Mouse (Mus musculus) liver, adult 2 months (tissue): ENCODE measurements around the gene Wnt2b. TPM values are rescaled to one million over a fixed set of nuclear protein-coding genes. Genes with fewer than 3 reads are reported as not detected.
A peak's percentile ranks its signal among the peaks of the same experiment; 100 is the strongest.

Experiments used
- DNase-seq: peaks from one replicate; pipeline ENCODE4 v3.0.0-alpha.2; 2011; ENCODE audit warnings: low read depth, low spot score; ENCODE audit errors: extremely low read depth
- H3K27ac ChIP-seq: fragments of 200-500 bp; replicated peaks from 2 replicates; pipeline ENCODE4 v1.5.1; 2012; ENCODE audit warnings: low read depth, mild to moderate bottlenecking, control low read depth, inconsistent platforms, low read length; ENCODE audit not compliant: insufficient read depth
- H3K27me3 ChIP-seq: fragments of 200-500 bp; 2 replicates; pipeline ENCODE4 v1.6.1; 2012; ENCODE audit warnings: mild to moderate bottlenecking, moderate library complexity, low read length, inconsistent platforms; ENCODE audit not compliant: control insufficient read depth, insufficient read depth
- H3K36me3 ChIP-seq: fragments of 200-500 bp; 2 replicates; pipeline ENCODE4 v1.6.1; 2012; ENCODE audit warnings: low read length, inconsistent platforms; ENCODE audit not compliant: control insufficient read depth, insufficient read depth
- H3K4me1 ChIP-seq: fragments of 200-500 bp; 2 replicates; pipeline ENCODE4 v1.6.1; 2011; ENCODE audit warnings: low read length; ENCODE audit not compliant: control insufficient read depth, insufficient read depth
- H3K4me3 ChIP-seq: fragments of 200-500 bp; 2 replicates; pipeline ENCODE4 v1.5.1; 2011; ENCODE audit warnings: low read depth, mild to moderate bottlenecking, control low read depth, low read length, moderate library complexity; ENCODE audit not compliant: insufficient read depth
- H3K79me2 ChIP-seq: fragments of 200-500 bp; 2 replicates; pipeline ENCODE4 v1.6.1; 2012; ENCODE audit warnings: inconsistent platforms, mild to moderate bottlenecking, low read length, moderate library complexity; ENCODE audit not compliant: control insufficient read depth, insufficient read depth
- H3K9ac ChIP-seq: fragments of 200-500 bp; 2 replicates; pipeline ENCODE4 v1.6.1; 2012; ENCODE audit warnings: low read depth, mild to moderate bottlenecking, control low read depth, inconsistent platforms, low read length
- CTCF ChIP-seq: fragments of 200-500 bp; IDR thresholded peaks from 2 replicates; pipeline ENCODE4 v1.5.1; 2011; ENCODE audit warnings: low read depth, low read length, control low read depth
- POLR2A ChIP-seq: fragments of 200-500 bp; IDR thresholded peaks from 2 replicates; pipeline ENCODE4 v1.6.1; 2011; ENCODE audit warnings: low read length, control low read depth; ENCODE audit not compliant: insufficient read depth; ENCODE audit errors: extremely low read depth
- WGBS: fragments of 180-500 bp; shearing (Covaris S2); methylation state at CpG from one replicate; pipeline ENCODE4 v1.1.7; 2018; 5-methylcytosine and 5-hydroxymethylcytosine counted together
- polyA plus RNA-seq: library from polyadenylated mRNA; depleted of rRNA; stranded (reverse); fragments of >200 nt; gene quantifications from 2 replicates; pipeline ENCODE4 v1.2.3, GENCODE M21; 2012
- total RNA-seq: library from RNA; depleted of rRNA; stranded (reverse); fragments of >200 nt; gene quantifications from 2 replicates; pipeline ENCODE4 v1.2.3, GENCODE M21; 2014

Gene Wnt2b
- total and polyA plus RNA-seq, 2 experiments = 0.09 to 0.11 TPM

DNA sequence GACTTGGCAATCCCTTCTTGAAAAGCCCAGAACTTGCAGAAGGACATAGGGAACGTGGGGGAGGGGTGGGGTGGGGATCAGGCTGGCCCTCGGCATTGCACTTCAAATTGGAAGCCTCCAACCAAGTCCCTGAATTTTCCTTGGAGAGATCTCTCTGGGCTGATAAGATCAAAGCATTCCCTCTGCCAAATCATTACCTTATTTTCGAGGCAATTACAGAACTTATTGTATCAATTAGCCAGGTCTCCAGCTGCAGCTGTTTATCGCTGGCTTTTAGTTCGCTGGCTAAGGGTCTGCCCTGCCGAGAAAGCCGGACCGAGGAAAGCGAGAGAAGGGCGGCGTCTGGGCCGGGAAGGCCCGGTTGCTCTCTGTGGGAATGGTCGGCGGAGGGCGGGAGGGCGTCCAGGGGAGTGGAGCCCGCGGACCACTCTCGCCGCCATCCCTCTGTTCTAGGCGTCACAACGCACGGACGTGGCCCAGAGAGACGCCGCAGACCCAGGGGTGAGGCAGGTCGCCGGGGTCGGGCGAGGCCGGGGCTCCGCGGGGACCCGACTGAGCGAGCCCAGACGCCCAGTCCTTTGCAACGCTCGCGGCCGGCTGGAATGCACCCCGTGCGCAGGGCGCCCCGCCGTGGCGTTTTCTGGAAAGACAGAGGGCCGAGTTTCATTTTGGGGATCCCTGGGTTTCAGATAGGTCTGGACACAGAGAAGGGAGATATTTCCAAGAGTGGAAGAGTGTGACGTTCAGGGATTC lies 6.0 kb upstream of the Wnt2b start:
- TF ChIP-seq POLR2A (no peak), CTCF (peak; percentile 82)
- no peaks in the 10 kb centered on the region for H3K79me2 ChIP-seq
- H3K9ac ChIP-seq = peak overlapping the region; percentile 91
- peak overlapping the region; percentile 84 for H3K4me3 ChIP-seq
- H3K36me3 ChIP-seq = no peaks in the 10 kb centered on the region
- H3K4me1 ChIP-seq = peaks cover 3% of the 10 kb centered on the region; the same call in 1 of the 2 replicates
- DNase-seq = peak; percentile 25
- H3K27ac ChIP-seq = no peak overlapping the region
- WGBS = 2% methylated on average over 49 of the region's 49 CpGs
- H3K27me3 ChIP-seq = peaks cover 3% of the 10 kb centered on the region; the same call in 1 of the 2 replicates

DNA sequence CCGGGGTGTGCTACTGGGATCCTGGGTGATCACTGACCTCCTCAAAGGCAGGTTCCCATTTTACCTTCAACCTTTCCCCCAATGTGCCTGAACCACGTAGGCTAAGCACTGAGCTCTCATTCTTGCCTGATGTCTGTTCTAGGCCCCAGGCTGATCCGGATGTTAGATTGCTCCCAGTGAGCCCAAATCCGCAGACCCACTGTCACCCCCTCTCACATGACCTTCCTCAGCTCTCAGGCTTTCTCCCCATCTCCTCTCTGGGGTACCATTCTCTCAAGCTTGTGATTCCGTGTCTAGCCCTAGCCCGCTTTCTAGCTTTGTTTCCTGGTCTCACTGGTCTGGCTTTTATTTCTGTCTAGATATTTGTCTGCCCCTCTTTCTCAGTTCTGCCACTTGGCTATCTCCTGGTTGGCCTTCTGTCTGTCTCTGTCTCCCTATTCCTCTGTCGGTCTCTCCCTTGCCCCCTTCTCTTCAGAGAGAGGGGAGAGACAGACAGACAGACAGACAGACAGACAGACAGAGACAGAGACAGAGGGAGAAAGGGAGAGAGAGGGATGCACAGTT lies 4.4 kb upstream of the Wnt2b start:
- WGBS = 88% methylated on average over 7 of the region's 7 CpGs
- H3K4me1 ChIP-seq = peaks cover 4% of the 10 kb centered on the region; the same call in 1 of the 2 replicates
- no peaks in the 10 kb centered on the region for H3K79me2 ChIP-seq
- H3K36me3 ChIP-seq = no peaks in the 10 kb centered on the region
- no peak overlapping the region for H3K9ac ChIP-seq
- H3K27ac ChIP-seq = no peak overlapping the region
- peaks cover 19% of the 10 kb centered on the region for H3K27me3 ChIP-seq
- TF ChIP-seq CTCF = no peak
- TF ChIP-seq POLR2A = no peak
- H3K4me3 ChIP-seq = no peak overlapping the region
- no peak for DNase-seq

DNA sequence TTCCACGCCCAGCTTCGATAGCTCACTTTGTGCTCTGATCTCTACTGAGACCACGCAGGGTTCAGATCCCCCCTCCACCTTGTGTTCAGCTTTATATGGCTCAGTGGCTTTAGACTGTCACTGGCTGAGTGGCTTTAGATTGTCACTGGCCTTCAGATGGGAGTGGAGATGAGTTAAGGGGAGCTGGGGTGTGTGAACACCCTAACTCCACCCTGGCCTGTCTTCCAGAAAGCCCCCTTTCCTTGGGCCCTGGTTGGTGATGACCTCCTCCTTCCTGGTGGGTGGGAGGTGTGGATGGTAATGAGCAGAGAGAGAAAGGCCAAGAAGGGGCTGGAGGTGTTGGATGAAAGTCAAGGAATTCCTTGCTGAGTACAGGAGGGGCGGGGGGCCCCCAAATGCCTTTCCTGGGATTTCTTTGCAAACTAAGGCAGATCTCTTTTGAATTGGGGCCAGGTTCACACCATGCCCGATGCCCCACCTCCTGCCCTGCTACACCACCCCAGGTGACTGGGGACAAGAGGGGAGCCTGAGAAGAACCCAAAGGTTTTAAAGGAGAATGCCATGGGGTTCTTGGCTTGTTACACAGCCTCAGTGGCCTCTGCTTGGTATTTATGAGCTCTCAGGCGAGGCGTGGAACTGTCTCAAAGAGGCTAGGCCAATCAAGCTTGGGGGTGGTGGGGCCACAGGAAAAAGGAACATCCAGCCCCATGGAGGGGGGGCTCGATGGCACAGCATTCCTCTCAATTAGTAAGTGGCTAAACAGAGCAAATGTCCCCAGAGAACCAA lies 3.5 kb upstream of the Wnt2b start:
- Histone ChIP-seq H3K4me1 (peaks cover 5% of the 10 kb centered on the region; the same call in 1 of the 2 replicates), H3K36me3 (no peaks in the 10 kb centered on the region), H3K27ac (no peak overlapping the region), H3K27me3 (peaks cover 19% of the 10 kb centered on the region), H3K9ac (no peak overlapping the region), H3K79me2 (no peaks in the 10 kb centered on the region), H3K4me3 (no peak overlapping the region)
- no peak for TF ChIP-seq POLR2A
- TF ChIP-seq CTCF = no peak
- 83% methylated on average over 8 of the region's 8 CpGs for WGBS
- no peak for DNase-seq

DNA sequence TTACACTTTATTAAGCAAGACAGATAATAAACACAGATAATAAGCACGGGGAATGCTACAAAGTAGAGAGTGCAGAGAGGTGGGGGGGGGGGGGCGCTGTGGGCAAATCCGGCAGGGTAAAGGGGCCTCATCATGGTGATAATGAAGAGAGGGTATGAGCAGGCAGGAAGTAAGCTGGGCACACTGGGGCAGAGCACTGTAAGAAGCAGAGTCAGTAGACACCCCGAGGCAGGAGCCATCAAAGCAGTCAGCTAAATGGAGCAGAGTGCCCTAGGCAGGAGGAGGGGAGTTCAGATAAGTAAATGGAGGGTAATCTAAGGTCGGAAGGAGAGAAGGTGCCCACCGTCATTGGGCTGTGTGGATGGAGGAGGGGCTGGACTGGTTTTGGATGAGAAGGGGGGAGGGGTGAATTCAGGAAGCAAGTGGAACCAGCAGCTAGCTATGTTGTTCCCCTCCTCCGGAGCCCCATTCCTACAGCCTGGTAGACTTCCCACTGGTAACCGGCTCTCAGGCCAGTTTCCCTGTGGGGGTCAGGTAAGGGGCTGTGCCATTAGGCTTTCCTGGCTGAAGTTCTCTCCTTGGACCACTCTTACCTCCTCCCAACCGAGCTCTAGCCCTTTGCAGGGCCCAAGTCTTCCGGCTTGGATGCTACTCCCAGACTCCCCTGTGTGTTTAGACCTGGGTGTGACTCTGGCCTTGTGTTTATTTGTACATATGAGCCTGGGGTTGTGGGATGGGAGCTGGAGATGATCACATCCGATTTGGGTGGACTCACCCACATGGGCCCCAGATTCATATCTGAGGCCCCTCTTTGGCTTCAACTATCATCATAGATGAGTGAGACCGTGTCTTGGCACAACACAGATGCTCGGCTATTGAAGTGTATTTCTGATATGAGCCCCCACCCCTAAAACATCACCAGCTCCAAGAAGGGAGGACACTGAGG lies 1.9 kb upstream of the Wnt2b start:
- Histone ChIP-seq H3K79me2 (no peaks in the 10 kb centered on the region), H3K4me1 (peaks cover 5% of the 10 kb centered on the region; the same call in 1 of the 2 replicates), H3K9ac (no peak overlapping the region), H3K36me3 (no peaks in the 10 kb centered on the region), H3K4me3 (no peak overlapping the region), H3K27ac (no peak overlapping the region), H3K27me3 (peaks cover 19% of the 10 kb centered on the region)
- TF ChIP-seq CTCF (no peak), POLR2A (no peak)
- WGBS = 41% methylated on average over 12 of the region's 13 CpGs
- DNase-seq = no peak

DNA sequence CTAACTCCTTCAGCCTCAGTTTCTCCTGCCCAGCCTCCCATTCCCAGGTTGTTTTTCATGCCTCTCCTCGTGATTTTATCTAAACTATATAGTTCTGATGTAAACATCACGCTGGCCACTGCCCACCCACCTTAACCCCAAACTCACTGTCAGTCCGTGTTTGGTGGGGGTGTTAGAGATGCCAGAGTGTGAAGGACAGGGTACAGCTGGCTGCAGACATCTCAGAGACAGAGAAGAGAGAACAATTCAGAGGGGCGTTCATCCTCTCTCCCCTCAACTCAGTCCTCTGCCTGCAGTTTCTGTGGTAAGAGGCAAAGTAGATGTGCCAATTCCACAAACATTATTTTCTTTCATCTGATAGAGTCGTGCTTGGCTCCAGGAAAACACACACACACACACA lies 1.1 kb upstream of the Wnt2b start:
- peaks cover 2% of the 10 kb centered on the region; the same call in 1 of the 2 replicates for H3K4me1 ChIP-seq
- H3K36me3 ChIP-seq = no peaks in the 10 kb centered on the region
- H3K27ac ChIP-seq = no peak overlapping the region
- 9% methylated on average over 5 of the region's 5 CpGs for WGBS
- TF ChIP-seq POLR2A (no peak), CTCF (no peak)
- no peak overlapping the region for H3K4me3 ChIP-seq
- no peak for DNase-seq
- no peak overlapping the region for H3K9ac ChIP-seq
- no peaks in the 10 kb centered on the region for H3K79me2 ChIP-seq
- peaks cover 19% of the 10 kb centered on the region for H3K27me3 ChIP-seq
